Mouse (Mus musculus) megakaryocyte, embryonic 14.5 days (primary cell): ENCODE data around the gene Abl1. TPM values are rescaled to one million over a fixed set of nuclear protein-coding genes. Genes with fewer than 3 reads are reported as not detected.

ENCODE experiments used
- H3K27me3 ChIP-seq: replicated peaks from 2 replicates; pipeline ENCODE3; 2012; ENCODE audit warnings: inconsistent platforms
- H3K36me3 ChIP-seq: replicated peaks from 2 replicates; pipeline ENCODE3; 2012; ENCODE audit warnings: low read length, inconsistent platforms, mixed read lengths
- H3K4me1 ChIP-seq: 2 replicates; pipeline ENCODE4 v1.6.1; 2012; ENCODE audit warnings: inconsistent platforms
- H3K4me3 ChIP-seq: replicated peaks from 2 replicates; pipeline ENCODE3; 2012; ENCODE audit warnings: moderate library complexity, mild to moderate bottlenecking, inconsistent platforms
- H3K9me3 ChIP-seq: 2 replicates; pipeline ENCODE4 v1.6.1; 2012; ENCODE audit warnings: inconsistent platforms
- FLI1 ChIP-seq: IDR thresholded peaks from 2 replicates; pipeline ENCODE4 v1.6.1; 2012; ENCODE audit warnings: low read length, inconsistent platforms, mixed read lengths
- GATA1 ChIP-seq: IDR thresholded peaks from 3 replicates; pipeline ENCODE4 v1.6.1; 2012; ENCODE audit warnings: mixed read lengths, low read length, inconsistent platforms, borderline replicate concordance
- polyA plus RNA-seq: library from polyadenylated mRNA; stranded (reverse); fragments of >175 nt; gene quantifications from 2 replicates; pipeline ENCODE4 v1.2.3, GENCODE M21; 2012; ENCODE audit warnings: low replicate concordance; ENCODE audit not compliant: insufficient read depth

Abl1 gene
- polyA plus RNA-seq, 1 experiment = 29.4 TPM

- no peak overlapping the region for H3K4me3 ChIP-seq
- TF ChIP-seq GATA1 (no peak), FLI1 (no peak)
- H3K27me3 ChIP-seq = no peaks in the 10 kb centered on the region
- peaks cover 3% of the 10 kb centered on the region; the same call in 1 of the 2 replicates for H3K9me3 ChIP-seq
- H3K4me1 ChIP-seq = peaks cover 50% of the 10 kb centered on the region
- peaks cover 56% of the 10 kb centered on the region for H3K36me3 ChIP-seq
These were observed 88.3 kb downstream of the Abl1 start for GRCm38 (mm10) chr2:31776479-31776878.

- Histone ChIP-seq H3K36me3 (peaks cover 80% of the 10 kb centered on the region), H3K27me3 (no peaks in the 10 kb centered on the region), H3K4me3 (no peak overlapping the region), H3K9me3 (peaks cover 3% of the 10 kb centered on the region; the same call in 1 of the 2 replicates), H3K4me1 (peaks cover 34% of the 10 kb centered on the region)
- no peak for TF ChIP-seq FLI1
- TF ChIP-seq GATA1 = no peak
These were observed 91.1 kb downstream of the Abl1 start for GRCm38 (mm10) chr2:31779258-31779657.

- Histone ChIP-seq H3K9me3 (no peaks in the 10 kb centered on the region), H3K27me3 (no peaks in the 10 kb centered on the region), H3K4me3 (no peak overlapping the region), H3K4me1 (peaks cover 22% of the 10 kb centered on the region; the same call in 1 of the 2 replicates), H3K36me3 (peaks cover 97% of the 10 kb centered on the region)
- TF ChIP-seq GATA1 (no peak), FLI1 (no peak)
These were observed 94.9 kb downstream of the Abl1 start for GRCm38 (mm10) chr2:31782958-31783602.

- Histone ChIP-seq H3K4me1 (peaks cover 20% of the 10 kb centered on the region; the same call in 1 of the 2 replicates), H3K9me3 (no peaks in the 10 kb centered on the region), H3K4me3 (no peak overlapping the region), H3K27me3 (no peaks in the 10 kb centered on the region), H3K36me3 (peaks cover 94% of the 10 kb centered on the region)
- TF ChIP-seq FLI1 (no peak), GATA1 (no peak)
These were observed 96.9 kb downstream of the Abl1 start for GRCm38 (mm10) chr2:31785074-31785473.

GRCm38 (mm10) chr2:31787029-31787428 is 98.9 kb downstream of the Abl1 start:
- peaks cover 94% of the 10 kb centered on the region for H3K36me3 ChIP-seq
- TF ChIP-seq GATA1 = no peak
- TF ChIP-seq FLI1 = no peak

GRCm38 (mm10) chr2:31788227-31788626 is 100.1 kb downstream of the Abl1 start:
- Histone ChIP-seq H3K4me3 (no peak overlapping the region), H3K27me3 (no peaks in the 10 kb centered on the region), H3K4me1 (no peaks in the 10 kb centered on the region; the same call in 1 of the 2 replicates), H3K9me3 (no peaks in the 10 kb centered on the region), H3K36me3 (peaks cover 93% of the 10 kb centered on the region)
- TF ChIP-seq FLI1 (no peak), GATA1 (no peak)

More at GRCm38 (mm10) chr2:31787029-31787428, 98.9 kb downstream of the Abl1 start:
- Histone ChIP-seq H3K4me3 (no peak overlapping the region), H3K4me1 (peaks cover 7% of the 10 kb centered on the region; the same call in 1 of the 2 replicates), H3K27me3 (no peaks in the 10 kb centered on the region), H3K9me3 (no peaks in the 10 kb centered on the region)

- peaks cover 92% of the 10 kb centered on the region for H3K36me3 ChIP-seq
- H3K4me1 ChIP-seq = no peaks in the 10 kb centered on the region; the same call in 1 of the 2 replicates
These were observed 101.0 kb downstream of the Abl1 start for GRCm38 (mm10) chr2:31789215-31789614.

GRCm38 (mm10) chr2:31790728-31791251 is 102.6 kb downstream of the Abl1 start:
- Histone ChIP-seq H3K36me3 (peaks cover 91% of the 10 kb centered on the region), H3K27me3 (no peaks in the 10 kb centered on the region), H3K4me1 (no peaks in the 10 kb centered on the region), H3K4me3 (no peak overlapping the region), H3K9me3 (no peaks in the 10 kb centered on the region)
- TF ChIP-seq GATA1 (no peak), FLI1 (no peak)

More at GRCm38 (mm10) chr2:31789215-31789614, 101.0 kb downstream of the Abl1 start:
- TF ChIP-seq GATA1 (no peak), FLI1 (no peak)
- no peaks in the 10 kb centered on the region for H3K27me3 ChIP-seq
- no peaks in the 10 kb centered on the region for H3K9me3 ChIP-seq
- H3K4me3 ChIP-seq = no peak overlapping the region

- Histone ChIP-seq H3K4me3 (no peak overlapping the region), H3K9me3 (no peaks in the 10 kb centered on the region), H3K36me3 (peaks cover 91% of the 10 kb centered on the region), H3K27me3 (no peaks in the 10 kb centered on the region), H3K4me1 (no peaks in the 10 kb centered on the region)
- TF ChIP-seq FLI1 (no peak), GATA1 (no peak)
These were observed 103.1 kb downstream of the Abl1 start for GRCm38 (mm10) chr2:31791260-31791659.

- TF ChIP-seq FLI1 (no peak), GATA1 (no peak)
- Histone ChIP-seq H3K9me3 (no peaks in the 10 kb centered on the region), H3K4me1 (no peaks in the 10 kb centered on the region), H3K36me3 (peaks cover 91% of the 10 kb centered on the region), H3K27me3 (no peaks in the 10 kb centered on the region), H3K4me3 (no peak overlapping the region)
These were observed 104.4 kb downstream of the Abl1 start for GRCm38 (mm10) chr2:31792611-31793010.
